Mouse (Mus musculus) large intestine, adult 2 months (tissue): ENCODE data around the gene Btnl10. TPM values are rescaled to one million over a fixed set of nuclear protein-coding genes. Genes with fewer than 3 reads are reported as not detected.

ENCODE experiments used
- polyA plus RNA-seq: library from polyadenylated mRNA; depleted of rRNA; stranded (reverse); fragments of >200 nt; gene quantifications from 2 replicates; pipeline ENCODE4 v1.2.3, GENCODE M21; 2012; rRNA removed

Btnl10 gene
- polyA plus RNA-seq, 1 experiment, result not detected

Other genes with a start within 250 kb of the Btnl10 start
- gene Olfr320, start 236.8 kb upstream of the Btnl10 start, polyA plus RNA-seq, result not detected in 2 replicates
- gene Olfr319, start 218.7 kb upstream of the Btnl10 start, polyA plus RNA-seq, result not detected in 2 replicates
- not detected in 2 replicates for gene Olfr318, start 193.9 kb upstream of the Btnl10 start, polyA plus RNA-seq
- not detected in 2 replicates for gene Olfr317, start 178.7 kb upstream of the Btnl10 start, polyA plus RNA-seq
- gene Olfr316, start 165.2 kb upstream of the Btnl10 start, polyA plus RNA-seq, result not detected in 2 replicates
- not detected in 2 replicates for gene Olfr315, start 144.7 kb upstream of the Btnl10 start, polyA plus RNA-seq
- gene Olfr314, start 135.0 kb upstream of the Btnl10 start, polyA plus RNA-seq, result not detected in 2 replicates
- 1.3 and 3.1 TPM in 2 replicates for gene Fam183b, start 115.9 kb upstream of the Btnl10 start, polyA plus RNA-seq
- gene Olfr313, start 102.9 kb upstream of the Btnl10 start, polyA plus RNA-seq, result not detected in 2 replicates
- not detected in 2 replicates for gene Olfr312, start 88.7 kb upstream of the Btnl10 start, polyA plus RNA-seq
- not detected in 2 replicates for gene Olfr311, start 78.7 kb upstream of the Btnl10 start, polyA plus RNA-seq
- 2.1 and 2.8 TPM in 2 replicates for gene Gm12258, start 70.8 kb upstream of the Btnl10 start, polyA plus RNA-seq
- 1.3 and 2.8 TPM in 2 replicates for gene 2810021J22Rik, start 50.7 kb upstream of the Btnl10 start, polyA plus RNA-seq
- gene Zfp39, start 13.7 kb upstream of the Btnl10 start, polyA plus RNA-seq, result 0.38 and 0.89 TPM in 2 replicates
- gene Rnf187, start 21.0 kb downstream of the Btnl10 start, polyA plus RNA-seq, result 122 and 137 TPM in 2 replicates
- gene Hist3h2ba, start 31.0 kb downstream of the Btnl10 start, polyA plus RNA-seq, result 2.3 and 3.7 TPM in 2 replicates
- 11.6 and 13.1 TPM in 2 replicates for gene Hist3h2a, start 36.8 kb downstream of the Btnl10 start, polyA plus RNA-seq
- 0.15 and 0.22 TPM in 2 replicates for gene Trim17, start 36.8 kb downstream of the Btnl10 start, polyA plus RNA-seq
- gene Trim11, start 60.2 kb downstream of the Btnl10 start, polyA plus RNA-seq, result 15.4 and 21.9 TPM in 2 replicates
- 0.62 and 0.92 TPM in 2 replicates for gene Obscn, start 218.5 kb downstream of the Btnl10 start, polyA plus RNA-seq
- gene Iba57, start 245.8 kb downstream of the Btnl10 start, polyA plus RNA-seq, result 4.7 and 7.1 TPM in 2 replicates